In the genomic region with DNA sequence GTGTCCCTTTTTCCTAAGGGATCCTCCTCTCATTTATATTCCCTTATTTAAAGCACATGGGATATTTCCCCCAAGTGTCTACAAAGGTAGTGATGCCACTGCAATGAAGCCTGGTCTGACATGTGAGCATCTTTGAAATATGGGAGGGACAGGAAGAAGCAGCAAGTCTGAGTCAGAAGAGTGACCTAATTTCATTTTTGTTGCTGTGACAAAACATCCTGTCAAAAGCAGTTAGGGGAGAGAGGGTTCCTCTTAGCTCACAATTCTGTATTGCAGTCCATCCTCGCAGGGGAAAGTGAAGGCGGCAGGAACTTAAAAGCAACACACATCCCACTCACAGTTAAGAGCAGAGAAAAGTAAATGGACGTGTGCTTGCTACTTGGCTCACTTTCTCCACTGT, we compare ENCODE assay signal across 31 mouse cellular contexts. TPM values are rescaled to one million over a fixed set of nuclear protein-coding genes. Genes with fewer than 3 reads are reported as not detected.
A peak's percentile ranks its signal among the peaks of the same experiment; 100 is the strongest.
DNase-seq lines count a peak whose midpoint lies in the region; ATAC-seq and TF ChIP-seq lines count a peak whose summit lies in the region.
"Had no signal": no experiment of that assay in that cellular context is flagged by ENCODE, and none has a peak within 500 bp of the region (broad histone marks: within the 10 kb centered on the region; RNA-seq: fewer than 3 reads in every experiment).

No protein-coding gene starts in this region.

- no peaks in the 10 kb centered on the region for H3K36me3 ChIP-seq in thymus, adult 2 months (ENCODE audit: control insufficient read depth, insufficient read depth, low read length)
- H3K36me3 ChIP-seq: embryonic facial prominence, embryonic 12.5 days; midbrain, embryonic 12.5 days; neural tube, embryonic 15.5 days had no signal

- WGBS in thymus, adult 2 months = 54% methylated on average over 3 of the region's 3 CpGs

- 0 out of 2 replicates have a peak, but pooled peaks have one; percentile 14 for ATAC-seq in granulocyte monocyte progenitor cell, adult 5-6 weeks (replicated peaks; ENCODE audit: poor library complexity, severe bottlenecking)
- ATAC-seq: forebrain, embryonic 13.5 days; hindbrain, embryonic 16.5 days had no signal

- TF ChIP-seq CTCF in thymus, adult 2 months (IDR thresholded peaks at IDR 0.05; ENCODE audit: borderline replicate concordance, control insufficient read depth, extremely low read depth, insufficient read depth, low read length, poor library complexity) = no peak

- peak; percentile 56 for DNase-seq in Muller cell, postnatal 12 days (ENCODE audit: inconsistent ontology term)
- DNase-seq in thymus, adult 2 months = peak; percentile 30
- no peak for DNase-seq in gastrocnemius, postnatal 10 days
- DNase-seq in adrenal gland, postnatal 36 days = no peak
- no peak for DNase-seq in layer of hippocampus, postnatal 10 days (ENCODE audit: low spot score in 2 of 2)
- DNase-seq in cerebellum, adult 18-20 months = no peak
- DNase-seq: cerebellum, postnatal 10 days; gastrocnemius, postnatal 36 days; kidney, adult 18-20 months; kidney, postnatal 10 days; left cerebral cortex, postnatal 4 days; lung, embryonic 14.5 days; right cerebral cortex, postnatal 14 days had no signal

- H3K4me1 ChIP-seq in thymus, adult 2 months (replicated peaks; ENCODE audit: control insufficient read depth, insufficient read depth, low read length) = peaks cover 15% of the 10 kb centered on the region
- H3K4me1 ChIP-seq: embryonic facial prominence, embryonic 12.5 days; midbrain, embryonic 12.5 days; neural tube, embryonic 15.5 days had no signal

- peak overlapping the region; percentile 96 for H3K27ac ChIP-seq in thymus, adult 2 months (ENCODE audit: control insufficient read depth, insufficient read depth, low read length)
- H3K27ac ChIP-seq: embryonic facial prominence, embryonic 12.5 days; forebrain, embryonic 13.5 days; macrophage; midbrain, embryonic 12.5 days; neural tube, embryonic 15.5 days had no signal

- no peaks in the 10 kb centered on the region for H3K27me3 ChIP-seq in thymus, adult 2 months (ENCODE audit: control insufficient read depth, insufficient read depth, low read length)
- H3K27me3 ChIP-seq: embryonic facial prominence, embryonic 12.5 days; forebrain, embryonic 13.5 days; midbrain, embryonic 12.5 days; neural tube, embryonic 15.5 days had no signal

- no peak overlapping the region for H3K4me3 ChIP-seq in thymus, adult 2 months (ENCODE audit: control insufficient read depth, insufficient read depth, low read length)
- H3K4me3 ChIP-seq: embryonic facial prominence, embryonic 12.5 days; erythroblast, embryonic 14.5 days; forebrain, embryonic 13.5 days; midbrain, embryonic 12.5 days; neural tube, embryonic 15.5 days had no signal

- no peak for TF ChIP-seq POLR2A in thymus, adult 2 months (IDR thresholded peaks at IDR 0.05; ENCODE audit: control insufficient read depth, extremely low read depth, insufficient read depth, low read length, poor library complexity)

RNA-seq across cellular contexts. Expression of gene Tex33, which starts 4.9 kb away (rescaled TPM):
- not detected in 2 replicates for total RNA-seq in granulocyte monocyte progenitor cell, adult 5-6 weeks (2014; fragmentation: Nextera tagmentation)
- not detected in 2 replicates for total RNA-seq in granulocyte monocyte progenitor cell, adult 5-6 weeks (2017)
- 0.46 and 0.50 TPM in 2 replicates for polyA plus RNA-seq in thymus, adult 2 months (2012; rRNA removed)
- not detected for total RNA-seq in gastrocnemius, postnatal 10 days (2021)
- not detected for total RNA-seq in adrenal gland, postnatal 36 days (2021)
- under 1 TPM in 1 of 2 experiments, not detected in 1; 0.49 TPM for total RNA-seq in layer of hippocampus, postnatal 10 days (2021)
- total RNA-seq: adrenal gland, adult 18-20 months; CH12.LX; gastrocnemius, postnatal 36 days; hematopoietic stem cell, adult 5-6 weeks; layer of hippocampus, adult 18-20 months; left cerebral cortex, adult 18-20 months; left cerebral cortex, postnatal 4 days; liver, adult 2 months had no signal
- polyA plus RNA-seq: embryonic facial prominence, embryonic 12.5 days; erythroblast, embryonic 14.5 days; forebrain, embryonic 13.5 days; heart, embryonic 16.5 days; hindbrain, embryonic 16.5 days; liver, adult 2 months; lung, embryonic 14.5 days; macrophage; midbrain, embryonic 12.5 days; neural tube, embryonic 15.5 days; spleen, adult 2 months; stomach, embryonic 14.5 days had no signal

RNA-seq across cellular contexts. Expression of gene Tst, which starts 14.9 kb away (rescaled TPM):
- 18.7 and 29.9 TPM in 2 replicates for total RNA-seq in granulocyte monocyte progenitor cell, adult 5-6 weeks (2014; fragmentation: Nextera tagmentation)
- 12.6 and 16.5 TPM in 2 replicates for total RNA-seq in granulocyte monocyte progenitor cell, adult 5-6 weeks (2017)
- polyA plus RNA-seq in thymus, adult 2 months (2012; rRNA removed) = 44.5 and 58.0 TPM in 2 replicates
- 10 to 100 TPM; 18.0 to 23.3 TPM for total RNA-seq in gastrocnemius, postnatal 10 days (2021)
- 100 to 1,000 TPM; 276 to 330 TPM for total RNA-seq in adrenal gland, postnatal 36 days (2021)
- 10 to 100 TPM; 43.7 to 55.4 TPM for total RNA-seq in layer of hippocampus, postnatal 10 days (2021)

RNA-seq across cellular contexts. Expression of gene Mpst, which starts 15.4 kb away (rescaled TPM):
- total RNA-seq in granulocyte monocyte progenitor cell, adult 5-6 weeks (2014; fragmentation: Nextera tagmentation) = 8.4 and 9.1 TPM in 2 replicates
- total RNA-seq in granulocyte monocyte progenitor cell, adult 5-6 weeks (2017) = 26.2 and 30.2 TPM in 2 replicates
- polyA plus RNA-seq in thymus, adult 2 months (2012; rRNA removed) = 188 and 195 TPM in 2 replicates
- 10 to 100 TPM; 34.6 to 40.5 TPM for total RNA-seq in gastrocnemius, postnatal 10 days (2021)
- total RNA-seq in adrenal gland, postnatal 36 days (2021) = 10 to 100 TPM; 38.8 to 57.7 TPM
- 10 to 100 TPM; 50.5 to 55.2 TPM for total RNA-seq in layer of hippocampus, postnatal 10 days (2021)

RNA-seq across cellular contexts. Expression of gene Kctd17, which starts 37.5 kb away (rescaled TPM):
- 13.0 and 27.4 TPM in 2 replicates for total RNA-seq in granulocyte monocyte progenitor cell, adult 5-6 weeks (2014; fragmentation: Nextera tagmentation)
- 8.3 and 15.4 TPM in 2 replicates for total RNA-seq in granulocyte monocyte progenitor cell, adult 5-6 weeks (2017)
- 77.8 and 78.0 TPM in 2 replicates for polyA plus RNA-seq in thymus, adult 2 months (2012; rRNA removed)
- 10 to 100 TPM; 48.7 to 62.2 TPM for total RNA-seq in gastrocnemius, postnatal 10 days (2021)
- total RNA-seq in adrenal gland, postnatal 36 days (2021) = 10 to 100 TPM; 78.2 to 96.3 TPM
- total RNA-seq in layer of hippocampus, postnatal 10 days (2021) = 100 to 1,000 TPM; 208 to 216 TPM
- total RNA-seq: CH12.LX, MEL had no signal

Comparison
In these comparisons a context has a peak if more than half of its experiments do, and no peak if none do; other contexts are left out.
1. DNase-seq: peak in Muller cell, postnatal 12 days (single experiment) and thymus, adult 2 months (single experiment); none in gastrocnemius, postnatal 10 days (single experiment), adrenal gland, postnatal 36 days (0 of 2), layer of hippocampus, postnatal 10 days (0 of 2) and cerebellum, adult 18-20 months (0 of 2).
2. RNA of gene Tst, which starts 14.9 kb away (total RNA-seq): 276 to 330 TPM in adrenal gland, postnatal 36 days; 43.7 to 55.4 TPM in layer of hippocampus, postnatal 10 days, 18.0 to 23.3 TPM in gastrocnemius, postnatal 10 days and 12.6 to 29.9 TPM in granulocyte monocyte progenitor cell, adult 5-6 weeks; every median in the first group is over 4 times any median in the second.